Mouse (Mus musculus): Measurements from ENCODE around the gene Zfp949. TPM values are rescaled to one million over a fixed set of nuclear protein-coding genes. Genes with fewer than 3 reads are reported as not detected.

Gene Zfp949
- total RNA-seq (2021) = 10 to 100 TPM; 12.8 to 13.7 TPM
- long read RNA-seq, experiment 1, partial matches to known transcripts = 0 of 4 reads
- long read RNA-seq, experiment 1, other reads (novel, unspliced or antisense) = 2 of 4 reads
- long read RNA-seq, experiment 2, partial matches to known transcripts = 1 of 5 reads
- long read RNA-seq, experiment 2, other reads (novel, unspliced or antisense) = 4 of 5 reads

- DNase-seq (ENCODE audit: low spot score in 2 of 2) = peak in 1 of 2 experiments; percentile 20
These were observed at the start of gene Zfp949 for GRCm38 (mm10) chr9:88547851-88548613. Zfp949 (plus strand) TSS chr9:88548020.

GRCm38 (mm10) chr9:88500112-88500511 is 47.7 kb upstream of the Zfp949 start:
- DNase-seq (ENCODE audit: low spot score in 2 of 2) = no peak

GRCm38 (mm10) chr9:88501846-88502245 is 46.0 kb upstream of the Zfp949 start:
- DNase-seq (ENCODE audit: low spot score in 2 of 2) = no peak

GRCm38 (mm10) chr9:88515546-88515945 is 32.3 kb upstream of the Zfp949 start:
- no peak for DNase-seq (ENCODE audit: low spot score in 2 of 2)

- no peak for DNase-seq (ENCODE audit: low spot score in 2 of 2)
These were observed 31.3 kb upstream of the Zfp949 start for GRCm38 (mm10) chr9:88516361-88516995.

- DNase-seq (ENCODE audit: low spot score in 2 of 2) = no peak
These were observed 28.3 kb upstream of the Zfp949 start for GRCm38 (mm10) chr9:88519390-88520121.

GRCm38 (mm10) chr9:88520122-88520848 is 27.5 kb upstream of the Zfp949 start:
- DNase-seq (ENCODE audit: low spot score in 2 of 2) = no peak

- no peak for DNase-seq (ENCODE audit: low spot score in 2 of 2)
These were observed 26.9 kb upstream of the Zfp949 start for GRCm38 (mm10) chr9:88520849-88521483.

- DNase-seq (ENCODE audit: low spot score in 2 of 2) = no peak
These were observed 25.8 kb upstream of the Zfp949 start for GRCm38 (mm10) chr9:88521961-88522568.

- DNase-seq (ENCODE audit: low spot score in 2 of 2) = peak; percentile 90 to 96
These were observed 25.1 kb upstream of the Zfp949 start for GRCm38 (mm10) chr9:88522569-88523334.

- DNase-seq (ENCODE audit: low spot score in 2 of 2) = no peak
These were observed 24.5 kb upstream of the Zfp949 start for GRCm38 (mm10) chr9:88523335-88523668.

- no peak for DNase-seq (ENCODE audit: low spot score in 2 of 2)
These were observed 23.5 kb upstream of the Zfp949 start for GRCm38 (mm10) chr9:88524367-88524766.

GRCm38 (mm10) chr9:88524796-88525195 is 23.0 kb upstream of the Zfp949 start:
- DNase-seq (ENCODE audit: low spot score in 2 of 2) = no peak

GRCm38 (mm10) chr9:88525341-88525740 is 22.5 kb upstream of the Zfp949 start:
- no peak for DNase-seq (ENCODE audit: low spot score in 2 of 2)

- no peak for DNase-seq (ENCODE audit: low spot score in 2 of 2)
These were observed 19.9 kb upstream of the Zfp949 start for GRCm38 (mm10) chr9:88527956-88528355.

- DNase-seq (ENCODE audit: low spot score in 2 of 2) = no peak
These were observed 19.1 kb upstream of the Zfp949 start for GRCm38 (mm10) chr9:88528736-88529135.

- no peak for DNase-seq (ENCODE audit: low spot score in 2 of 2)
These were observed 18.2 kb upstream of the Zfp949 start for GRCm38 (mm10) chr9:88529571-88529970.

GRCm38 (mm10) chr9:88529979-88530580 is 17.7 kb upstream of the Zfp949 start:
- no peak for DNase-seq (ENCODE audit: low spot score in 2 of 2)

GRCm38 (mm10) chr9:88534093-88534492 is 13.7 kb upstream of the Zfp949 start:
- DNase-seq (ENCODE audit: low spot score in 2 of 2) = no peak
